Mouse (Mus musculus): ENCODE results near the gene Bms1.

Gene Bms1

GRCm38 (mm10) chr6:118419050-118419920 lies at the start of gene Bms1:
Gene Bms1, minus strand, starts transcription at chr6:118419474.
- DNase-seq = peak; percentile 95 to 97

- DNase-seq = no peak
Observed at GRCm38 (mm10) chr6:118462069-118462705, 42.9 kb upstream of the Bms1 start.

- no peak for DNase-seq
Observed at GRCm38 (mm10) chr6:118457726-118458125, 38.5 kb upstream of the Bms1 start.

GRCm38 (mm10) chr6:118455042-118455631 lies 35.9 kb upstream of the Bms1 start, which contains the start of gene Zfp248:
Gene Zfp248, minus strand, starts transcription at chr6:118455528.
- peak; percentile 94 to 96 for DNase-seq

- DNase-seq = peak in 1 of 2 experiments; percentile 15
Observed at GRCm38 (mm10) chr6:118454452-118454851, 35.2 kb upstream of the Bms1 start.

GRCm38 (mm10) chr6:118431502-118431901 lies 12.2 kb upstream of the Bms1 start:
- no peak for DNase-seq

DNA sequence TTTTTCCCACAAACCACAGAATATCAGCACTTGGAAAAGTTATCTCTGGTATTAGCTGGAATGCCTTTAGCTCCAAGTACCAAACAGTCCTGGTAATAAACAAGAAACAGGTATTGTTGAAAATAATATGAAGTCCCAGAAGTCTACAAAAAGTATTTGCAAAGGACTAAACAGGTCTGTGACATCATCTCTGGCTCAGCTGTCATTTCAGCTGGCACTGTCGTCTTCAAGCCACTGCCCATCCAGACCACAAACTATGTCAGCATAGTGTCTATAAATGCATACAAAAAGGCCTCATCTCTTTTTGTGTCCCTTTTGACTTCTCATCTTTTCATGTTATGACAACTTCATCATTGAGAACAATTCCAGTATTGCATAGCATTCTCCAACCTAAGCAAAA lies 7.4 kb upstream of the Bms1 start:
- DNase-seq = no peak

GRCm38 (mm10) chr6:118410428-118410827 lies 8.8 kb downstream of the Bms1 start:
- DNase-seq = no peak

DNA sequence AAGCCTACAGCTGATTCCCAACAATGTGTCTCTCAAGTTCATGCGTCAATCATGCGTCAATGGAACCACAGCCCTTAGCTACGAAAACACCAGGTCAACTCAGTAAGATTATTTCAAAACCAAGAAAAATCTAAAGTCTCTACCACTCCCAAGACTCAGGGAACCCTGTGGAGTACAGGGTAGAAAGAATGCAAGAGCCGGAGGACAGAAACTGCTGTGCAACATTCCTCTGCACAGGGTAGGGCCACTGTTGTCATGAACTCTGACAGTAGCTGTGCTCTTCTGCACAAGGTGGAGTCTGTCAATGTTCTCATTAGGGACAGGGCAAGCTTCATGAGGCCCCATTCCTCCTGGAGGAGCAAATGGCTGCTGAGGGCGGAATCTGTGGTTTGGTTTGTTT lies 10.8 kb downstream of the Bms1 start:
- no peak for DNase-seq

DNA sequence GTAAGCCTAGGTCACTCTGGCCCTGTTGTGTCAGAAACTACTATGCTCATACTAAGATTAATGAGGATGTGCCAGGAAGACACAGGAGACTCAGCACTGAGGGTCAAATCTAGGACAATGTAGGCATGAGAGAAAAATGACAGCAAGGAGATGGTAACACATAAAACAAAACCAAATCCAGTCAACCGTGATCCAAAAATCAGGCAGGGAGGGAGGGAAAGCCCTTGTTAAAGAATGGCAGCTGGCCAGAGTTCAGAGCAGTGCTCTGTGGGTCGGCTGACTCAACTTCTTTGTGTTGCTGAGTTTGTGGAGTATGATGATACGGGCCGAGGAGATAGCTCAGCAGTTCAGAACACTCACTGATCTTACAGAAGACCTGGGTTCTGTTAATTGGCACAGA lies 12.9 kb downstream of the Bms1 start:
- no peak for DNase-seq

DNA sequence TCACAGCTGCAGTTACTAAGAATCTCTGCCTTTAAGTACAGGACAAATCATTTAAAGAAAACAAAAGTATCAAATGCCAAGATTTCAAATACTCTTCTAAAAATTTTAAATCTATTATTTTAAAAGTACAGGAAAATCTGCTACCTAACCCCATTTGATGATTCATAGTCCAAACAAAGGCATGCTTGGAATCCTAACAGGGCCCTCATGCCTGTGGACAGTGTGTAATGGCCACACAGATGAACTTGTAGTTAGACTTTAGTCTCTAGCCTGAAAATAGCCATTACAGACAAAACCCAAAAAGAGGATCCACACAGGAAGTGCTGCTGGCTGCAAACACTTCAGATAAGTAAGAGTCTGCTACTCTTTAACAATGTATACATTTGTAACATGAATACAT lies 28.5 kb downstream of the Bms1 start:
- no peak for DNase-seq

GRCm38 (mm10) chr6:118385962-118386361 lies 33.3 kb downstream of the Bms1 start:
- DNase-seq = no peak

DNA sequence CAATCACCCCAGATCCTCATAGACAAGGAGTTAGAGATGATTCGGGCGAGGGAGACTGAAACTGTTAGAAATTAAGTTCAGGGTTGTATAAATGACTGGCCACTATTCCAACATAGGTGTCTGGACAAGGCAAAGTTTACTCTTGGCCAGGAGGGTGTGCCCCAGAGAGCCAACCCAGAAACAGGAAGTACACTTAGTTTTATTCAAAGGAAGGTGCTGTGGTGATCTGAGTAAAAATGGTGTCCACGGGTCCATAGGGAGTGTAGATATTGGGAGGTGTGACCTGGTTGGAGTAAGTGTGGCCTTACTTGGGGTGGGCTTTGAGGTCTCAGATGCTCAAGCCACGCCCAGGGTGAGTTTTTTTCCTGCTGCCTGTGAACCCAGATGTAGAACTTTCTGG lies 38.0 kb downstream of the Bms1 start:
- no peak for DNase-seq

- DNase-seq = no peak
Observed at GRCm38 (mm10) chr6:118380630-118381029, 38.6 kb downstream of the Bms1 start.

DNA sequence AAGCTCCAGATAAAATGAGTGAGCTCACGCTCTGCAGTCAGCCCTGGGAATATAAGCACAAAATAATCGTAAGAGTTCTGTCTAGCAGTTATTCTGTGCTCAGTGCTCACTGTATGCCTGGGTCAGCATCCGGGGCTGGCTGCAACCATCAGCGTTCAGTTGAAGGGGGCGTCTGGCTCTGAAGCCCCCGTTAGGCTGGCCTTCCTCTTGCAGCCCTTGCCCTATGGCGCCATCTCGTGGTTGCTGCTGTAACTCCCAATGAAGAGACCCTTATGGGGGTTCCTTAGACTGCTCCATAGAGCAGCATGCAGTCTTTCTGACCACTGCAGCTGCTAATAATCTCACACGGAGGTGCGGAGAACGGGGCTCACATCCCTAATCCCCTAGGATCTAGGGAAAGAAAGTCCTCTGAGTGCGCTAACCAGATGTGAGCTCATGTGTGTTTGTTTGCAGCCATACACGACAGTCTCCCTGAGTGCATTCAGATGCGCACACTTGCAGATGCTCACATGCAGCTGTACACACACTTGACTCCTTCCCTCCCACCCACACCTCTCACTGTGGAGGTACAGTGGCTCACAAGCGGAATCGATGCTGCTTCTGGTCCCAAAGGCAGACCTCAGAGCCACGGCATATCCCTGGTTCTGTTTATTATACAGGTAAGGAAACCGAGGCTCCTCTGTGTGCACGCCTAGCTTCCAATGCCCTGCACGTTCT lies 39.7 kb downstream of the Bms1 start:
- peak; percentile 47 to 64 for DNase-seq

- peak in 1 of 2 experiments; percentile 10 for DNase-seq
Observed at GRCm38 (mm10) chr6:118377611-118378010, 41.7 kb downstream of the Bms1 start.

DNA sequence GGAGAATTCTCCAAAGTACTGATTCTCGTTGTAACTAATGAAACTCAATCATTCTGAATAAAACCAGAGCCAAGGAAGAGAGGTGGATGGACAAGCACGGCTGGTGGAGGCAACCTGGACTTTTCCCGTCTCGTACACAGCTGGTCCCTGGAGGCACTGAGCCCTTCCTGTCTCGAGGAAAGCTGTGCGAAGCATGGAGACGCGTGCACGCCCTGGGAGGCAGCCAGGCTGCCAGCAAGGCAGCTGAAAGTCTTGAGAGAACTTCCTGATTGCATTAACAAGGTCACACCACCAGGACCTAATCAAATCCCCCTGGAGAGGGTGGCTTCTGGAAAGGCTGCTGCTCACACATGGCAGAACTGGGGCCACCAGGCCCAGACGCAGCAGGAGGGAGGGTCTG lies 43.3 kb downstream of the Bms1 start:
- DNase-seq = no peak

GRCm38 (mm10) chr6:118375457-118375856 lies 43.8 kb downstream of the Bms1 start:
- DNase-seq = no peak

DNA sequence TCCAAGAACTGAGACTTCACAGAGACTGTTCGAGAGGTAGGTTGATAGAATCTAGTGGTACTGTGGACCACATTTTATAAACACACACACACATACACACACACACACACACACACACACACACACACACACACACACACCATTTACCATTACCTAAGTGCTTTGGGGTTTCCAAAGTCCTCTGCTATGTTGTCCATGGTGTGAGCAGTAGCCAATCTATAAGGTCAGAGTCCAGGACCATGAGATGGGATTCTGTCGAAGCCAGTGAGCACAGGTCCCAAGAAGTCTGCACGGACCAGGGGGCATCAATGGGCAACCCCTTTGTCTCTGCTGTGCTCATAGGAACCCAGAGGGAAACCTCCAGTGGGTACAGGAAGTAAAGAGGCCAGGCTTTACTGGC lies 44.2 kb downstream of the Bms1 start:
- no peak for DNase-seq

GRCm38 (mm10) chr6:118373294-118373693 lies 46.0 kb downstream of the Bms1 start:
- DNase-seq = peak; percentile 33 to 47

DNA sequence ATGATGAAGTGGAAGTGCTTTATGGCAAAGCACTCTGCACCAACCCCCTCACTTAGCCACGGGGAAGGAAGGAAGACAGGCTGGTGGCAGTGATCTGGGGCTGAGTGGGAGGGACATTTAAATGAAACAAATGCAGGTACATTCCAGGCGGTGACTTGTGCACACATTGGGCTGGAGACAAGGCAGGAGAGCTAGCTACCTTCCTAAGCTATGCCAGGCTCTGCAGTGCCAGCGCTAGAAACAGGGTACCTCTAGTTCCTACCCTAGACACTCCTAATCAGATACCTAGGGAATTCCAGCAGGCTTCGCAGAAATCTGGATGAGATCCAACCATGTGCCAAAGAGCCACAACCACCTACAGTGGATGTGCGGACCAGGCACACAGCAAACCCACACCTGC lies 46.5 kb downstream of the Bms1 start:
- no peak for DNase-seq

DNA sequence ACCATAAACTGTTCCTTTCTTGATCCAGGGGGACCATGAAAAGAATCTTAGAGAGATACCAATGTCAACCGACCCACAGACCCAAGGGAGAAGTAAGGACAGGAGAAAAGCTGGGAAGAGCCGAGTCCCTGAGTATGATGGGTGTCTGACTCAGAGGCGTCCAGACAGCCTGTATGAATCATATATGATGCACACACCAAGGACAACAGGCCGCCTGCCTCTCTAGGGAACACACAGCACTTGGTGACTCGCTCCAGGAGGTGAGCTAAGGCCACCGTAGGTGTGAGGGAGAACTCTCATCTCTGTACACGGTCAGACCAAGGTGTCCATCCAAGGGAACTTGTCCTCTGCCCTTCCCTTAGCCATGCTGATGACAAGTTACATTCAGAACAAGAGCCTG lies 51.8 kb downstream of the Bms1 start:
- no peak for DNase-seq

DNA sequence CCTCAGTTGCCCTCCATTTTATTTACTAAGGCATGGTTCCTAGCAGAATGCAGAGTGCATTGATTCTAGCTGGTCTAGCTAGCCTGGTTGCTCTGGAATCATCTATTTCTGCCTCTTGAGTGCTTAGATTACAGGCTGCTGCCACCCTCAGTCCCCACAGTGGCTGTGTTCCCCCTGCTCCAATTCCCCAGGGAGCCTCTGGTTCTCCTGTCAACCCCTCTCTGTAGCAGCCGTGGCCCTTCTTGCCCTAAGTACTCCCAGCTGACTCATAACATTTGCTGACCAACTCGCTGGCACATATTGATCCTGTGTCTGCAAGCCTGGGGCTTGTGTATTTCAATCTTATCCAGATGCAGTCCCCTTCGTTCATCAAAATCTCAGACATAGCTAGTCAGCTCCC lies 53.1 kb downstream of the Bms1 start:
- no peak for DNase-seq
